Mouse (Mus musculus): ENCODE data around the gene Fgd2. TPM values are rescaled to one million over a fixed set of nuclear protein-coding genes. Genes with fewer than 3 reads are reported as not detected.
"Not testable (repeated sequence)": the region's sequence is repeated elsewhere in the genome, so short reads cannot be mapped to it uniquely, and the experiment has no call there.

Fgd2 gene
- polyA plus RNA-seq, 1 experiment from 2014 or later, result 11.3 TPM

- no peak for ATAC-seq (ENCODE audit: insufficient read depth, low FRiP score, low read depth)
- Histone ChIP-seq H3K4me2 (no peak overlapping the region), H3K36me3 (no peaks in the 10 kb centered on the region), H3K4me3 (replicated peaks) (no peak overlapping the region), H3K9me3 (no peaks in the 10 kb centered on the region), H3K4me1 (no peaks in the 10 kb centered on the region), H3K27ac (no peak overlapping the region), H3K27me3 (replicated peaks) (no peaks in the 10 kb centered on the region), H3K9ac (no peak overlapping the region)
- 59% methylated on average over 8 of the region's 8 CpGs for WGBS
Observed at GRCm38 (mm10) chr17:29378056-29378455, 17.3 kb downstream of the Fgd2 start.

- H3K4me1 ChIP-seq, result no peaks in the 10 kb centered on the region
- no peaks in the 10 kb centered on the region for H3K27me3 ChIP-seq (replicated peaks)
- 74% methylated on average over 4 of the region's 4 CpGs for WGBS
- H3K9me3 ChIP-seq, result no peaks in the 10 kb centered on the region
- H3K9ac ChIP-seq, result no peak overlapping the region
- H3K4me2 ChIP-seq, result no peak overlapping the region
- H3K27ac ChIP-seq, result no peak overlapping the region
- H3K4me3 ChIP-seq (replicated peaks), result no peak overlapping the region
- no peak for ATAC-seq (ENCODE audit: insufficient read depth, low FRiP score, low read depth)
- no peaks in the 10 kb centered on the region for H3K36me3 ChIP-seq
Observed at GRCm38 (mm10) chr17:29380241-29380640, 19.5 kb downstream of the Fgd2 start.

GRCm38 (mm10) chr17:29381472-29381871, 20.8 kb downstream of the Fgd2 start:
- H3K9ac ChIP-seq, result no peak overlapping the region
- no peaks in the 10 kb centered on the region for H3K36me3 ChIP-seq
- no peaks in the 10 kb centered on the region for H3K9me3 ChIP-seq
- ATAC-seq (ENCODE audit: insufficient read depth, low FRiP score, low read depth), result peak; percentile 63; the same call in 1 of the 2 replicates
- H3K4me3 ChIP-seq (replicated peaks), result no peak overlapping the region
- H3K27ac ChIP-seq, result no peak overlapping the region
- no peak overlapping the region for H3K4me2 ChIP-seq
- H3K27me3 ChIP-seq (replicated peaks), result no peaks in the 10 kb centered on the region
- H3K4me1 ChIP-seq, result no peaks in the 10 kb centered on the region
- WGBS, result 23% methylated on average over 7 of the region's 7 CpGs

- no peak for ATAC-seq (ENCODE audit: insufficient read depth, low FRiP score, low read depth)
- Histone ChIP-seq H3K4me1 (no peaks in the 10 kb centered on the region), H3K36me3 (no peaks in the 10 kb centered on the region), H3K4me3 (replicated peaks) (no peak overlapping the region), H3K9ac (no peak overlapping the region), H3K9me3 (no peaks in the 10 kb centered on the region), H3K27ac (no peak overlapping the region), H3K4me2 (no peak overlapping the region), H3K27me3 (replicated peaks) (no peaks in the 10 kb centered on the region)
- 46% methylated on average over 11 of the region's 11 CpGs for WGBS
Observed at GRCm38 (mm10) chr17:29382417-29382816, 21.7 kb downstream of the Fgd2 start.

GRCm38 (mm10) chr17:29383923-29384322, 23.2 kb downstream of the Fgd2 start:
- no peak overlapping the region for H3K4me3 ChIP-seq (replicated peaks)
- H3K4me2 ChIP-seq, result no peak overlapping the region
- no peak overlapping the region for H3K9ac ChIP-seq
- WGBS, result 69% methylated on average over 9 of the region's 9 CpGs
- no peak overlapping the region for H3K27ac ChIP-seq
- H3K4me1 ChIP-seq, result no peaks in the 10 kb centered on the region
- no peak for ATAC-seq (ENCODE audit: insufficient read depth, low FRiP score, low read depth)
- H3K9me3 ChIP-seq, result no peaks in the 10 kb centered on the region
- H3K27me3 ChIP-seq (replicated peaks), result no peaks in the 10 kb centered on the region
- H3K36me3 ChIP-seq, result no peaks in the 10 kb centered on the region

- no peaks in the 10 kb centered on the region for H3K27me3 ChIP-seq (replicated peaks)
- H3K9ac ChIP-seq, result no peak overlapping the region
- 46% methylated on average over 5 of the region's 5 CpGs for WGBS
- ATAC-seq (ENCODE audit: insufficient read depth, low FRiP score, low read depth), result no peak; the same call in 1 of the 2 replicates
- H3K9me3 ChIP-seq, result no peaks in the 10 kb centered on the region
- H3K4me2 ChIP-seq, result no peak overlapping the region
- H3K36me3 ChIP-seq, result no peaks in the 10 kb centered on the region
- no peak overlapping the region for H3K27ac ChIP-seq
- no peaks in the 10 kb centered on the region for H3K4me1 ChIP-seq
- no peak overlapping the region for H3K4me3 ChIP-seq (replicated peaks)
Observed at GRCm38 (mm10) chr17:29384850-29385438, 24.2 kb downstream of the Fgd2 start.

- H3K4me3 ChIP-seq (replicated peaks), result no peak overlapping the region
- H3K4me2 ChIP-seq, result no peak overlapping the region
- no peaks in the 10 kb centered on the region for H3K27me3 ChIP-seq (replicated peaks)
- no peaks in the 10 kb centered on the region for H3K4me1 ChIP-seq
- H3K27ac ChIP-seq, result no peak overlapping the region
- no peaks in the 10 kb centered on the region for H3K36me3 ChIP-seq
- no peak for ATAC-seq (ENCODE audit: insufficient read depth, low FRiP score, low read depth)
- H3K9me3 ChIP-seq, result no peaks in the 10 kb centered on the region
- no peak overlapping the region for H3K9ac ChIP-seq
- 48% methylated on average over 6 of the region's 6 CpGs for WGBS
Observed at GRCm38 (mm10) chr17:29385746-29386145, 25.0 kb downstream of the Fgd2 start.

- no peak overlapping the region for H3K9ac ChIP-seq
- H3K27ac ChIP-seq, result no peak overlapping the region
- no peak overlapping the region for H3K4me3 ChIP-seq (replicated peaks)
- H3K27me3 ChIP-seq (replicated peaks), result no peaks in the 10 kb centered on the region
- H3K36me3 ChIP-seq, result no peaks in the 10 kb centered on the region
- H3K9me3 ChIP-seq, result no peaks in the 10 kb centered on the region
- H3K4me1 ChIP-seq, result no peaks in the 10 kb centered on the region; the same call in 1 of the 2 replicates
- WGBS, result 79% methylated on average over 11 of the region's 11 CpGs
- no peak for ATAC-seq (ENCODE audit: insufficient read depth, low FRiP score, low read depth)
- H3K4me2 ChIP-seq, result no peak overlapping the region
Observed at GRCm38 (mm10) chr17:29388978-29389377, 28.3 kb downstream of the Fgd2 start.

GRCm38 (mm10) chr17:29391280-29391679, 30.6 kb downstream of the Fgd2 start:
- 75% methylated on average over 8 of the region's 8 CpGs for WGBS
- Histone ChIP-seq H3K9me3 (no peaks in the 10 kb centered on the region), H3K4me3 (replicated peaks) (no peak overlapping the region), H3K4me2 (no peak overlapping the region), H3K9ac (no peak overlapping the region), H3K4me1 (no peaks in the 10 kb centered on the region; the same call in 1 of the 2 replicates), H3K27me3 (replicated peaks) (no peaks in the 10 kb centered on the region), H3K27ac (no peak overlapping the region), H3K36me3 (no peaks in the 10 kb centered on the region)
- ATAC-seq (ENCODE audit: insufficient read depth, low FRiP score, low read depth), result no peak

GRCm38 (mm10) chr17:29393335-29394089, 32.8 kb downstream of the Fgd2 start:
- H3K9me3 ChIP-seq, result no peaks in the 10 kb centered on the region
- WGBS, result 56% methylated on average over 14 of the region's 14 CpGs
- no peaks in the 10 kb centered on the region for H3K36me3 ChIP-seq
- H3K4me3 ChIP-seq (replicated peaks), result no peak overlapping the region
- H3K4me2 ChIP-seq, result no peak overlapping the region
- no peaks in the 10 kb centered on the region for H3K27me3 ChIP-seq (replicated peaks)
- ATAC-seq (ENCODE audit: insufficient read depth, low FRiP score, low read depth), result no peak
- no peak overlapping the region for H3K27ac ChIP-seq
- peaks cover 15% of the 10 kb centered on the region for H3K4me1 ChIP-seq
- H3K9ac ChIP-seq, result no peak overlapping the region

- Histone ChIP-seq H3K27ac (0 out of 2 replicates have a peak overlapping the region, but pooled peaks have one; percentile 11), H3K27me3 (replicated peaks) (no peaks in the 10 kb centered on the region), H3K4me3 (replicated peaks) (no peak overlapping the region), H3K9me3 (no peaks in the 10 kb centered on the region), H3K4me2 (no peak overlapping the region), H3K4me1 (peaks cover 22% of the 10 kb centered on the region), H3K9ac (no peak overlapping the region), H3K36me3 (no peaks in the 10 kb centered on the region)
- WGBS, result 44% methylated on average over 9 of the region's 9 CpGs
- ATAC-seq (ENCODE audit: insufficient read depth, low FRiP score, low read depth), result no peak
Observed at GRCm38 (mm10) chr17:29394106-29394760, 33.5 kb downstream of the Fgd2 start.

GRCm38 (mm10) chr17:29394761-29395160, 34.0 kb downstream of the Fgd2 start:
- H3K4me3 ChIP-seq (replicated peaks); H3K27me3 ChIP-seq (replicated peaks); H3K4me2 ChIP-seq; H3K27ac ChIP-seq; H3K9ac ChIP-seq; ATAC-seq (ENCODE audit: insufficient read depth, low FRiP score, low read depth); H3K9me3 ChIP-seq; H3K36me3 ChIP-seq: not testable (repeated sequence)
- WGBS, result 68% methylated on average over 2 of the region's 2 CpGs
- peaks cover 24% of the 10 kb centered on the region for H3K4me1 ChIP-seq
